Mouse (Mus musculus) embryonic facial prominence, embryonic 11.5 days (tissue): ENCODE measurements around the gene Krt28. TPM values are rescaled to one million over a fixed set of nuclear protein-coding genes. Genes with fewer than 3 reads are reported as not detected.

ENCODE experiments used
- ATAC-seq: fragments of 200-750 bp; cut with Nextera tagmentation; replicated peaks from 2 replicates; pipeline ENCODE4 v1.8.0; 2017; ENCODE audit warnings: low read depth; ENCODE audit not compliant: insufficient number of reproducible peaks, low FRiP score, low TSS enrichment
- DNase-seq: peaks from one replicate; pipeline ENCODE4 v3.0.0-alpha.2; 2015; ENCODE audit warnings: low spot score
- H3K27ac ChIP-seq: fragments of 300-500 bp; sonication (generic); replicated peaks from 2 replicates; pipeline ENCODE4 v1.5.1; 2014; ENCODE audit warnings: mild to moderate bottlenecking, low read depth, low read length, control low read depth
- H3K27me3 ChIP-seq: fragments of 300-500 bp; sonication (generic); 2 replicates; pipeline ENCODE4 v1.6.1; 2014; ENCODE audit warnings: mild to moderate bottlenecking, low read length, moderate library complexity, mixed read lengths; ENCODE audit not compliant: control insufficient read depth, insufficient read depth
- H3K36me3 ChIP-seq: fragments of 300-500 bp; sonication (generic); replicated peaks from 2 replicates; pipeline ENCODE4 v1.6.1; 2014; ENCODE audit warnings: low read depth, mild to moderate bottlenecking, low read length, moderate library complexity, mixed read lengths; ENCODE audit not compliant: control insufficient read depth, insufficient read depth
- H3K4me1 ChIP-seq: fragments of 300-500 bp; sonication (generic); 2 replicates; pipeline ENCODE4 v1.6.1; 2014; ENCODE audit warnings: low read length, mixed read lengths; ENCODE audit not compliant: control insufficient read depth, insufficient read depth
- H3K4me2 ChIP-seq: fragments of 300-500 bp; sonication (generic); 2 replicates; pipeline ENCODE4 v1.6.1; 2014; ENCODE audit warnings: low read depth, mild to moderate bottlenecking, control low read depth, low read length, moderate library complexity
- H3K4me3 ChIP-seq: fragments of 300-500 bp; sonication (generic); 2 replicates; pipeline ENCODE4 v1.5.1; 2014; ENCODE audit warnings: low read depth, low read length, control low read depth
- H3K9ac ChIP-seq: fragments of 300-500 bp; sonication (generic); replicated peaks from 2 replicates; pipeline ENCODE4 v1.6.1; 2014; ENCODE audit warnings: mild to moderate bottlenecking, control low read depth, low read length
- H3K9me3 ChIP-seq: fragments of 300-500 bp; sonication (generic); replicated peaks from 2 replicates; pipeline ENCODE4 v1.6.1; 2016; ENCODE audit warnings: mild to moderate bottlenecking, low read length, inconsistent platforms, mixed read lengths; ENCODE audit not compliant: control insufficient read depth
- WGBS: fragments of 180-500 bp; shearing (Covaris S2); extraction: QIAGEN DNeasy Blood & Tissue Kit; methylation state at CpG from one replicate; pipeline ENCODE4 v1.1.7; 2014; 5-methylcytosine and 5-hydroxymethylcytosine counted together
- polyA plus RNA-seq: library from polyadenylated mRNA; unstranded; fragments of >200 nt; fragmentation: Nextera tagmentation; extraction: Ambion mirVana; gene quantifications from 2 replicates; pipeline ENCODE4 v1.2.1, GENCODE M21; 2014

The Krt28 gene
- polyA plus RNA-seq: 0.34 TPM in 1 of 2 replicates, not detected in the other

DNA sequence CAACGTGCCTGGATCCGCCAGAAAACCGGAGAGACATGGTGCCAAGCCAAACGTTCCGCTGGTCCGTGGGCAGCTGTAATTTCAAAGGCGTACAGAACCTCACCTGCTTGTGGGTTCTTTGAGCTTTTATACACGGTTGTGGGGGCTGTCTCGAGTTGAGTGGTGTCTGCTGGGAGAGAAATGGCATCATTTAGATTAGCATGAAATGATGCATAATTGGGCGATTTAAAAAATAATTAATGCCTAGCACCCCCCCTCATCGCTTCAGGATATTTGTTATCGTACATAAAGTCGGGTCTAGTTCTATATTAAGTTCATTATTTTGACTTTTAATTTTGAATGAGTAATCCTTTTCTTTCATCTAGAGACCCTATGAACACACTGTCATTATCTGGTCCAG is at the start of gene Krt28:
Krt28 (minus strand) TSS at position 101 of the 400 bp plus-strand sequence.
- ATAC-seq: no peak
- H3K27ac ChIP-seq: no peak within 1 kb of the TSS

DNA sequence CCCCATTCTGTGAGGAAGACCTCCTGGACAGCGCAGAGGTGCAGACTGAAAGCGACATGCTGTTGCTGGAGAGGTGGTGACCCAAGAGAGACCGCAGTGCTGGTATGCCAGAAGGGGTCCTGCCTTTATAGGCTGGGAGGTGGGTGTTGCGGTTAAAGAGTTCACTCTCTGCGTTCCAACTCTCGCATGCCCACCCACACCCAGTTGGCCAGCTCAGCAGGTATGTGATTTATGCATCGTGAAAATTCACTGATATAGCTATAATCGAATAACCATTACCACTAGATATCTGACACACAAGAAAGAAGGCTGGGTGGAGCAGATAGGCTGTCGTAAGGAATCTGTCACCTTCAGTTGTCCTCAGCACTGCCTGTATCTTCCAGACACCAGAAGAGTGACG is 47.5 kb upstream of the Krt28 start, which contains the start of gene Krt12:
Krt12 (minus strand) TSS at position 101 of the 400 bp plus-strand sequence.
- Histone ChIP-seq H3K9me3 (no peaks in the 10 kb centered on the region), H3K9ac (no peak within 1 kb of the TSS), H3K36me3 (no peaks in the 10 kb centered on the region), H3K4me3 (no peak within 1 kb of the TSS), H3K4me2 (no peak within 1 kb of the TSS), H3K27me3 (no peaks in the 10 kb centered on the region), H3K27ac (no peak within 1 kb of the TSS), H3K4me1 (no peaks in the 10 kb centered on the region)
- 91% methylated on average over 10 of the region's 10 CpGs for WGBS
- DNase-seq (no peak), ATAC-seq (no peak)

More for the DNA sequence above, at the start of gene Krt28:
- no peak for DNase-seq
- no peaks in the 10 kb centered on the region for H3K27me3 ChIP-seq
- no peak within 1 kb of the TSS for H3K9ac ChIP-seq
- 85% methylated on average over 13 of the region's 13 CpGs for WGBS
- no peaks in the 10 kb centered on the region for H3K4me1 ChIP-seq
- H3K4me2 ChIP-seq: no peak within 1 kb of the TSS
- no peaks in the 10 kb centered on the region for H3K36me3 ChIP-seq
- no peaks in the 10 kb centered on the region for H3K9me3 ChIP-seq
- H3K4me3 ChIP-seq: no peak within 1 kb of the TSS

DNA sequence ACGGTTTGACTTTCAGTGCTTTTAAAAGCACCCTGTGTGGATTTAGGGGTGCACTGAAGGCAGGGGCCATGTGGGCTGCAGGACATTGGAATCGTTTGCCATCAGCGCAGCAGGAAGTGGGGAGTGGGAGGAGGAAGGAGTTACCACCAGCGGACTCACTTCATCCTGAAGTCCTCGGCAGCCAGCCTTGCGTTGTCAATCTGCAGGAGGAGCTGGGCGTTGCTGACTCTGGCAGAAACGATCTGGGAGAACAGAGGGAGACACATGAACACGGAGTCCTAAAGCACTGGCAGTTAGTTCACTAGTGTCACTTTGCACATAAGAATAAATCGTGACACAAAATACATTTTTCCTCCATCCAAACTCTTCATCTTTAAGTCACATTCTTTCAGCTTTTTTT is 45.9 kb upstream of the Krt28 start:
- ATAC-seq (no peak), DNase-seq (no peak)
- no peaks in the 10 kb centered on the region for H3K4me1 ChIP-seq
- no peak overlapping the region for H3K9ac ChIP-seq
- no peaks in the 10 kb centered on the region for H3K9me3 ChIP-seq
- no peak overlapping the region for H3K27ac ChIP-seq
- 53% methylated on average over 10 of the region's 10 CpGs for WGBS
- H3K4me3 ChIP-seq: no peak overlapping the region
- H3K27me3 ChIP-seq: no peaks in the 10 kb centered on the region
- H3K4me2 ChIP-seq: no peak overlapping the region
- no peaks in the 10 kb centered on the region for H3K36me3 ChIP-seq

GRCm38 (mm10) chr11:99417819-99418218 is 43.1 kb upstream of the Krt28 start:
- no peak for ATAC-seq

GRCm38 (mm10) chr11:99416902-99417301 is 42.2 kb upstream of the Krt28 start:
- Histone ChIP-seq H3K9me3 (no peaks in the 10 kb centered on the region), H3K27ac (no peak overlapping the region), H3K4me3 (no peak overlapping the region), H3K9ac (no peak overlapping the region), H3K36me3 (no peaks in the 10 kb centered on the region), H3K4me1 (no peaks in the 10 kb centered on the region), H3K27me3 (no peaks in the 10 kb centered on the region), H3K4me2 (no peak overlapping the region)
- 87% methylated on average over 13 of the region's 13 CpGs for whole genome bisulfite sequencing
- no peak for DNase-seq
- ATAC-seq: no peak

More at GRCm38 (mm10) chr11:99417819-99418218, 43.1 kb upstream of the Krt28 start:
- Histone ChIP-seq H3K27me3 (no peaks in the 10 kb centered on the region), H3K4me2 (no peak overlapping the region), H3K36me3 (no peaks in the 10 kb centered on the region), H3K4me3 (no peak overlapping the region), H3K9me3 (no peaks in the 10 kb centered on the region), H3K9ac (no peak overlapping the region), H3K27ac (no peak overlapping the region), H3K4me1 (no peaks in the 10 kb centered on the region)
- 67% methylated on average over 16 of the region's 16 CpGs for WGBS
- no peak for DNase-seq

DNA sequence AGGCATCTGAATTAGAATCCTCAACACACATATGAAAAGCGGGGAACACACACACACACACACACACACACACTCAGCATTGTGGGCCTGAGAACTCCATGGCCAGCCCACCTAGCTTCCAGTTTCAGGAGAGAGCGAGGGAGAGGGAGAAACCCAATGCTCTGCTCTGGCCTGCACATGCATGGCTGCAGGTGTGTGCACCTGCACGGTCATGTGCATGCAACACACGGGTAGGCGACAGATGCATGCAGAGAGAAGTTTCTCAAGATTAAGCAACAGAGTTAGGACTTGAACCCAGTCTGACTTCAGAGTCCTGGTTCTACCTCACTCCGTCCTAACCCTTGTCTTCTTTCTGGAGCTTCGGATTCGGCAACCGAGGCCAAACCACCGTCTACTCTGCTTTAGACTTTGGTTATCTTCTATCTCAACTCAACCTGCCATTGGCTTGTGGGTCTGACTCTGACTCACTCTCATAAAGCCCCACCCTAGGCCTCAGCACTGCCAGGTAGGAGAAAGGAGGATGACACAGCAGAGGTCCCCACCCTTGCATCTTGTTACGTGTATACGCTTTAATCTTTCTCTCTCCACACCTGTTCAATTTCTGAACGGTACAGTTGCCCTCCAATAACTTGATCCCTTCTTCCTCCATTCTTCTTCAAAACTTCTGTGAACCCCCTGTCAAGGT is 39.9 kb upstream of the Krt28 start:
- Histone ChIP-seq H3K36me3 (no peaks in the 10 kb centered on the region), H3K9ac (no peak overlapping the region), H3K4me2 (no peak overlapping the region), H3K27me3 (no peaks in the 10 kb centered on the region), H3K27ac (no peak overlapping the region), H3K4me3 (no peak overlapping the region), H3K4me1 (no peaks in the 10 kb centered on the region), H3K9me3 (no peaks in the 10 kb centered on the region)
- no peak for DNase-seq
- 90% methylated on average over 13 of the region's 13 CpGs for WGBS
- ATAC-seq: no peak

DNA sequence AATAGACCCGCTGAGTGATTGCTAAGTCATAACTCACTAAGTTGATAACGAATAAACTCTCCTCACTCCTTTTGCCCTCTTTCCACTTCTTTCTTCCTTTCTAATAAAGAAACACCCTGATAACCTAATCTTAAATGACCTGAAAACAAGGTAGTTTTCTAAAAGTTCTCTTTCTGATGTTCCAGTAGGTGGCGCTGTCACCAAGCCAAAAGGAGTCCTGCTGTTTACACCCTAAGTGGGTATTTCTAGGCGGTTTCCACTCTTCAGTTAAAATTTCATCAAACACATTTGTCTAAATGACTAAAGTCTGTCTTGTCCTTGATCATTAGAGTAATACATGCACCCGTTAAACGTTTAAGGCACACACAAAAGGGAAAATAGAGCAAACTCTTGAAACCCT is 38.5 kb upstream of the Krt28 start:
- no peak overlapping the region for H3K4me3 ChIP-seq
- no peaks in the 10 kb centered on the region for H3K27me3 ChIP-seq
- no peaks in the 10 kb centered on the region for H3K9me3 ChIP-seq
- H3K9ac ChIP-seq: no peak overlapping the region
- H3K36me3 ChIP-seq: no peaks in the 10 kb centered on the region
- no peak for ATAC-seq
- no peak overlapping the region for H3K4me2 ChIP-seq
- H3K4me1 ChIP-seq: no peaks in the 10 kb centered on the region
- DNase-seq: peak; percentile 69
- 18% methylated on average over 6 of the region's 6 CpGs for WGBS
- no peak overlapping the region for H3K27ac ChIP-seq

- Histone ChIP-seq H3K27ac (no peak overlapping the region), H3K4me2 (no peak overlapping the region), H3K27me3 (no peaks in the 10 kb centered on the region)
Measured at GRCm38 (mm10) chr11:99406186-99406585, 31.5 kb upstream of the Krt28 start.

More at GRCm38 (mm10) chr11:99406186-99406585, 31.5 kb upstream of the Krt28 start:
- Histone ChIP-seq H3K36me3 (no peaks in the 10 kb centered on the region), H3K4me1 (no peaks in the 10 kb centered on the region), H3K9ac (no peak overlapping the region), H3K9me3 (no peaks in the 10 kb centered on the region), H3K4me3 (no peak overlapping the region)
- DNase-seq (no peak), ATAC-seq (no peak)
- 76% methylated on average over 10 of the region's 10 CpGs for WGBS
